Mouse (Mus musculus) lung, postnatal 0 days (tissue): ENCODE results near the gene Ost4.

Source experiments
- CTCF ChIP-seq: IDR thresholded peaks from 2 replicates; pipeline ENCODE4 v1.5.1; 2016; ENCODE audit warnings: antibody characterized with exemption, mild to moderate bottlenecking
- EP300 ChIP-seq: IDR thresholded peaks from 2 replicates; pipeline ENCODE4 v1.6.1; 2016; ENCODE audit warnings: antibody characterized with exemption, mild to moderate bottlenecking, control low read depth

DNA sequence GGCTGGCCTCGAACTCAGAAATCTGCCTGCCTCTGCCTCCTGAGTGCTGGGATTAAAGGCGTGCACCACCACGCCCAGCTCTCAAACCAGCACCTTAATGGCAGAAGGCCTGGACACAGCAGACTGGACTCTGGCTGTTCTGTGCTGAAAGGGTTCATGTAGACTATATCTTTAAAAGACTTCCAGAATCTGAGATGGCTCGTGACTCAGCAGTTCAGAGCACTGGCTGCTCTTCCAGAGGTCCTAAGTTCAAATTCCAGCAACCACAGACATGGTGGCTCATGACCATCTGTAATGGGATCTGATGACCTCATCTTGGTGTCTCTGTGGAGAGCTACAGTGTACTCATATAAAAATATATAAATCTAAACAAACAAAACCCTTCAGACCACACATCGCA, 5.7 kb downstream of the Ost4 start:
- no peak for TF ChIP-seq CTCF
- no peak for TF ChIP-seq EP300
